8 mouse cellular contexts compared by ENCODE assay signal in the genomic region with DNA sequence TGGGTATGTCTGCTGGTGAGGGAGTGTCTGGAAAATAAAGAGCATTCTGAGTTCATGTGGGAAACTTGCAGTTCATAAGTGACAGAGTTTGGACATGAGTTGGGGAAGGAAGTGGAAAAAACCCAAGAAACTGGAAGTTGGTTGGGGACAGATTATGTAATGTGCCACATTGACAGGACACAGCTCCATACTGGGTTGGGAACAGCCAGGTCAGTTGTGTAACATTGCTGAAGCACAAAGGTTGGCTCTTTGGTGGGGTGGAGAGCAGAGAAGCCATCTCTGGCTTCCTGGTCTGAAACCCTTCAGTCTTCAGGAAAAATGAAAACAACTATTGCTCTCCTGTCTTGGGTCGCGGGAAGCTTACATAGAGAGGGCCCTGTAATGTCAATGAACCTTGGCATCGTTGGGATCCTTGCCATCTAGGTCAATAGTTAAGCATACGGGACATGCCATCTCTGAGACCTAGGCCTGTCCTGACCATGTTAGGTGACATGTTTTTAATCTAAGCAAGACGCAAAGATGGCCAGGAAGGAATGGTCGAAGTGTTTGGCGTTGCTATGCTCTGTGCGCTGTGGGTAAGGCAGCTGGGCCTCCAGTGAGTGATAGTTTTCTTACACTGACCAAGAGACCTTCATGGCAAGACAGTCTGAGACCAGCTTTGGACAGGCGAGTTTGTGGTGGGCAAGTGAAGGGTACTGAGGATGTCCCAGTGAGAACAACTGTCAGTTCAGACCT. TPM values are rescaled to one million over a fixed set of nuclear protein-coding genes. Genes with fewer than 3 reads are reported as not detected.
A peak's percentile ranks its signal among the peaks of the same experiment; 100 is the strongest.
DNase-seq lines count a peak whose midpoint lies in the region; ATAC-seq and TF ChIP-seq lines count a peak whose summit lies in the region.

No protein-coding gene starts in this region.

- no peak overlapping the region; the same call in 1 of the 2 replicates for H3K4me2 ChIP-seq in neural tube, embryonic 11.5 days (ENCODE audit: low read depth)
- H3K4me2 ChIP-seq in liver, embryonic 15.5 days = peak overlapping the region; percentile 74

- H3K4me3 ChIP-seq in cerebellum, adult 2 months (replicated peaks; ENCODE audit: insufficient read depth, low read depth, low read length) = no peak overlapping the region
- H3K4me3 ChIP-seq in neural tube, embryonic 11.5 days (ENCODE audit: low read depth, low read length) = no peak overlapping the region
- H3K4me3 ChIP-seq in liver, embryonic 15.5 days (replicated peaks) = no peak overlapping the region

- H3K4me1 ChIP-seq in cerebellum, adult 2 months (ENCODE audit: control insufficient read depth, insufficient read depth, low read length) = no peaks in the 10 kb centered on the region
- peaks cover 6% of the 10 kb centered on the region; the same call in 1 of the 2 replicates for H3K4me1 ChIP-seq in neural tube, embryonic 11.5 days (ENCODE audit: control insufficient read depth, insufficient read depth, low read length)
- peaks cover 52% of the 10 kb centered on the region for H3K4me1 ChIP-seq in liver, embryonic 15.5 days (replicated peaks)

- H3K9me3 ChIP-seq in neural tube, embryonic 11.5 days (ENCODE audit: control insufficient read depth, low read length) = no peaks in the 10 kb centered on the region
- H3K9me3 ChIP-seq in liver, embryonic 15.5 days (replicated peaks) = no peaks in the 10 kb centered on the region

- no peak for TF ChIP-seq CTCF in cerebellum, adult 2 months (IDR thresholded peaks at IDR 0.05; ENCODE audit: borderline replicate concordance, insufficient read depth, low read depth, low read length)

- 95% methylated on average over 9 of the region's 9 CpGs for WGBS in cerebellum, adult 2 months
- 89% methylated on average over 9 of the region's 9 CpGs for WGBS in neural tube, embryonic 11.5 days
- 79% methylated on average over 9 of the region's 9 CpGs for WGBS in liver, embryonic 15.5 days (ENCODE audit: insufficient replicate concordance)

- H3K9ac ChIP-seq in neural tube, embryonic 11.5 days (ENCODE audit: low read length) = peak overlapping the region; percentile 70; the same call in 1 of the 2 replicates
- H3K9ac ChIP-seq in liver, embryonic 15.5 days = no peak overlapping the region

- H3K36me3 ChIP-seq in neural tube, embryonic 11.5 days (ENCODE audit: control insufficient read depth, insufficient read depth, low read length) = no peaks in the 10 kb centered on the region
- no peaks in the 10 kb centered on the region for H3K36me3 ChIP-seq in liver, embryonic 15.5 days (replicated peaks)

- ATAC-seq in neural tube, embryonic 11.5 days (ENCODE audit: insufficient read depth, low FRiP score, low TSS enrichment) = no peak
- ATAC-seq in liver, embryonic 15.5 days (ENCODE audit: insufficient read depth) = no peak

- no peaks in the 10 kb centered on the region for H3K27me3 ChIP-seq in cerebellum, adult 2 months (ENCODE audit: control insufficient read depth, insufficient read depth, low read length)
- H3K27me3 ChIP-seq in neural tube, embryonic 11.5 days (ENCODE audit: control insufficient read depth, insufficient read depth, low read length) = peaks cover 7% of the 10 kb centered on the region
- H3K27me3 ChIP-seq in liver, embryonic 15.5 days = peaks cover 53% of the 10 kb centered on the region

- DNase-seq in cerebellum, adult 9-10 months = peak; percentile 42
- DNase-seq in cerebellum, adult 2 months = no peak
- no peak for DNase-seq in neural tube, embryonic 11.5 days (ENCODE audit: low spot score)
- no peak for DNase-seq in neural tube, embryonic 10.5 days (ENCODE audit: extremely low spot score, low spot score)
- no peak for DNase-seq in frontal cortex, postnatal 14 days (ENCODE audit: low spot score in 2 of 2)
- no peak for DNase-seq in layer of hippocampus, adult 8-10 months (ENCODE audit: low spot score in 2 of 2)
- no peak for DNase-seq in thymus, postnatal 36 days

- no peak overlapping the region for H3K27ac ChIP-seq in cerebellum, adult 2 months (ENCODE audit: insufficient read depth, low read length)
- H3K27ac ChIP-seq in neural tube, embryonic 11.5 days (ENCODE audit: low read depth, low read length) = no peak overlapping the region
- peak overlapping the region; percentile 78 for H3K27ac ChIP-seq in liver, embryonic 15.5 days (replicated peaks)

- no peak for TF ChIP-seq POLR2A in cerebellum, adult 2 months (IDR thresholded peaks at IDR 0.05; ENCODE audit: borderline replicate concordance, insufficient read depth, low read length)

RNA-seq across cellular contexts. Expression of a gene that starts 0.8 kb away (rescaled TPM):
- 11.7 and 12.8 TPM in 2 replicates for polyA plus RNA-seq in cerebellum, adult 2 months (2012; rRNA removed)
- polyA plus RNA-seq in neural tube, embryonic 11.5 days (2014; fragmentation: Nextera tagmentation; extraction: Ambion mirVana) = 9.2 and 10.1 TPM in 2 replicates
- 3.2 and 4.7 TPM in 2 replicates for polyA plus RNA-seq in liver, embryonic 15.5 days (2015; fragmentation: Nextera tagmentation; extraction: Ambion mirVana)
- 1 to 10 TPM; 6.6 to 9.8 (median 8.4) TPM for total RNA-seq in layer of hippocampus, adult 8-10 months (2022)

RNA-seq across cellular contexts. Expression of a gene that starts 17.3 kb away (rescaled TPM):
- polyA plus RNA-seq in cerebellum, adult 2 months (2012; rRNA removed) = 104 and 107 TPM in 2 replicates
- polyA plus RNA-seq in neural tube, embryonic 11.5 days (2014; fragmentation: Nextera tagmentation; extraction: Ambion mirVana) = 21.1 and 23.7 TPM in 2 replicates
- 8.8 and 10.1 TPM in 2 replicates for polyA plus RNA-seq in liver, embryonic 15.5 days (2015; fragmentation: Nextera tagmentation; extraction: Ambion mirVana)
- total RNA-seq in layer of hippocampus, adult 8-10 months (2022) = 100 to 1,000 TPM in 2 of 4 experiments, 10 to 100 TPM in 2; 79.7 to 113 (median 98.0) TPM

RNA-seq across cellular contexts. Expression of a gene that starts 17.6 kb away (rescaled TPM):
- 26.9 and 28.8 TPM in 2 replicates for polyA plus RNA-seq in cerebellum, adult 2 months (2012; rRNA removed)
- polyA plus RNA-seq in neural tube, embryonic 11.5 days (2014; fragmentation: Nextera tagmentation; extraction: Ambion mirVana) = 13.0 and 13.6 TPM in 2 replicates
- 19.9 and 25.0 TPM in 2 replicates for polyA plus RNA-seq in liver, embryonic 15.5 days (2015; fragmentation: Nextera tagmentation; extraction: Ambion mirVana)
- 10 to 100 TPM; 18.1 to 24.6 (median 21.4) TPM for total RNA-seq in layer of hippocampus, adult 8-10 months (2022)

RNA-seq across cellular contexts. Expression of a gene that starts 55.6 kb away (rescaled TPM):
- polyA plus RNA-seq in cerebellum, adult 2 months (2012; rRNA removed) = 12.7 and 15.3 TPM in 2 replicates
- polyA plus RNA-seq in neural tube, embryonic 11.5 days (2014; fragmentation: Nextera tagmentation; extraction: Ambion mirVana) = 3.3 and 4.1 TPM in 2 replicates
- 0.12 TPM in 1 of 2 replicates, not detected in the other for polyA plus RNA-seq in liver, embryonic 15.5 days (2015; fragmentation: Nextera tagmentation; extraction: Ambion mirVana)
- 1 to 10 TPM in 2 of 4 experiments, under 1 TPM in 1, not detected in 1; 0.49 to 2.3 (median 2.0) TPM for total RNA-seq in layer of hippocampus, adult 8-10 months (2022)

RNA-seq across cellular contexts. Expression of a gene that starts 56.2 kb away (rescaled TPM):
- 78.6 and 81.0 TPM in 2 replicates for polyA plus RNA-seq in cerebellum, adult 2 months (2012; rRNA removed)
- 28.9 and 29.6 TPM in 2 replicates for polyA plus RNA-seq in neural tube, embryonic 11.5 days (2014; fragmentation: Nextera tagmentation; extraction: Ambion mirVana)
- polyA plus RNA-seq in liver, embryonic 15.5 days (2015; fragmentation: Nextera tagmentation; extraction: Ambion mirVana) = 10.5 and 11.1 TPM in 2 replicates
- 10 to 100 TPM; 64.8 to 71.3 (median 69.0) TPM for total RNA-seq in layer of hippocampus, adult 8-10 months (2022)
